Mouse (Mus musculus): ENCODE data around the gene Frmd5. TPM values are rescaled to one million over a fixed set of nuclear protein-coding genes. Genes with fewer than 3 reads are reported as not detected.

Gene Frmd5
- 47.8 and 54.0 TPM in 2 replicates for polyA plus RNA-seq (2012; rRNA removed)

DNA sequence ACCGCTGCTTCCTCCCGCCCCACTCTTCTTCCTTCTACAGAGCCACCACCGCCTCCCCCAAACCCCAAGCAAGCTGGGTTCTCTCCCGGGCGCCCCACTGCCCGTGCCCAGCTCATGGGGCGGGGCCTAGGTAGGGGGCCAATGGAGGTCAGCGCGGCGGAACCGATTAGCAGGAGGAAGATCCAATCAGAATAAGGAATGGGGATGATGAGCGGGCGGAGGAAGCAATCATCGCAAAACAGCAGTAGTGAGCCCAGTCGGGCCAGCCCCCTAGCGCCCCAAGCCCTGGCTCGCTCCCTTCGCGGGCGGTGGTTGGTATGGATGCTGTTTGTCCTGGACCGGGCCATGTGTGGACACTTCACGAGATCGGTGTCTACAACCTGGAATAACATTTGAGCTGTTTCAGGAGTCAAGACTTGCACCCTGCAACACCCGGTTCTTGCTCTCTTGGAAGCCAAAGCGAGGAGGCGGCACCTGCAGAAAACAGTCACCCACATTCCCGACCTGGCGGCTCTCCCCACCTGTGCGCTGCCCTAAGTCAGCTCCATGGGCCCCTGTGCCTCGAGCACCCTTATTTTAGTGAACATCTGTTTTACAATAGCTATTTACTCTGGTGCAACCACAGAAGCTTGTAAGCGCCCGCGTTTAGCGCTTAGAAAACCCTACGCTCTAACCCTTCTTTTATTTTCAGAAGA, at the start of gene Frmd5:
TSS of gene Frmd5 (minus strand) at position 129 of the 695 bp plus-strand sequence.
- peak within 1 kb of the TSS; percentile 90 for H3K27ac ChIP-seq (ENCODE audit: insufficient read depth, low read length)
- H3K4me3 ChIP-seq (ENCODE audit: insufficient read depth, low read length): peak within 1 kb of the TSS; percentile 63
- peak; percentile 56; the same call in 1 of the 2 replicates for TF ChIP-seq POLR2A (IDR thresholded peaks at IDR 0.05; ENCODE audit: extremely low read depth, insufficient read depth, low read length)
- TF ChIP-seq CTCF (IDR thresholded peaks at IDR 0.05; ENCODE audit: extremely low read depth, insufficient read depth, low read length): no peak
- no peaks in the 10 kb centered on the region for H3K4me1 ChIP-seq (ENCODE audit: control insufficient read depth, insufficient read depth, low read length)

DNA sequence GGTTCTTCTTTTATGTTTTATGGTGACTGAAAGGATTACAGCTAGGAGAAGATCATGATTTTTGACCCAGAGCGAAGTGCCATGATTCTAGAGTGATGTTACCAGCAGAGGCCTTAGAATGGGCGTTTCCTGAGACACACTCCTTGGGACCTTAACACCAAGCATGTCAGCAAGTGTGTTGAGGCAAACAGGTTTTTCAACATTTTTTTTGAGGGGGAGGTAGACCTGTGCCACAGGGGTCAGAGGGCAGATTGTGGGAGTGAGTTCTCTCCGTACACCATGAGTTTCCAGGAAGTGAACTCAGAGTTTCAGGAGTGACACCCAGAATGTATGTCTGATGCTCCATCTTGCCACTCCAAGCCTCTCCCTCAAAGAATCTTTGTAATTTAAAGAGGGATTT, 47.1 kb upstream of the Frmd5 start:
- H3K4me1 ChIP-seq (ENCODE audit: control insufficient read depth, insufficient read depth, low read length): peaks cover under 1% of the 10 kb centered on the region; the same call in 1 of the 2 replicates
- no peak overlapping the region for H3K4me3 ChIP-seq (ENCODE audit: insufficient read depth, low read length)
- H3K27ac ChIP-seq (ENCODE audit: insufficient read depth, low read length): no peak overlapping the region
- TF ChIP-seq CTCF (IDR thresholded peaks at IDR 0.05; ENCODE audit: extremely low read depth, insufficient read depth, low read length) (no peak), POLR2A (IDR thresholded peaks at IDR 0.05; ENCODE audit: extremely low read depth, insufficient read depth, low read length) (no peak)

GRCm38 (mm10) chr2:121852045-121852444, 45.2 kb upstream of the Frmd5 start:
- TF ChIP-seq CTCF (IDR thresholded peaks at IDR 0.05; ENCODE audit: extremely low read depth, insufficient read depth, low read length) (no peak), POLR2A (IDR thresholded peaks at IDR 0.05; ENCODE audit: extremely low read depth, insufficient read depth, low read length) (no peak)
- Histone ChIP-seq H3K4me1 (ENCODE audit: control insufficient read depth, insufficient read depth, low read length) (no peaks in the 10 kb centered on the region), H3K4me3 (ENCODE audit: insufficient read depth, low read length) (no peak overlapping the region), H3K27ac (ENCODE audit: insufficient read depth, low read length) (no peak overlapping the region)

GRCm38 (mm10) chr2:121846050-121846449, 39.2 kb upstream of the Frmd5 start:
- H3K4me3 ChIP-seq (ENCODE audit: insufficient read depth, low read length): no peak overlapping the region
- H3K27ac ChIP-seq (ENCODE audit: insufficient read depth, low read length): no peak overlapping the region
- no peaks in the 10 kb centered on the region for H3K4me1 ChIP-seq (ENCODE audit: control insufficient read depth, insufficient read depth, low read length)
- TF ChIP-seq POLR2A (IDR thresholded peaks at IDR 0.05; ENCODE audit: extremely low read depth, insufficient read depth, low read length) (no peak), CTCF (IDR thresholded peaks at IDR 0.05; ENCODE audit: extremely low read depth, insufficient read depth, low read length) (no peak)

- TF ChIP-seq CTCF (IDR thresholded peaks at IDR 0.05; ENCODE audit: extremely low read depth, insufficient read depth, low read length): no peak
- TF ChIP-seq POLR2A (IDR thresholded peaks at IDR 0.05; ENCODE audit: extremely low read depth, insufficient read depth, low read length): no peak
- Histone ChIP-seq H3K4me3 (ENCODE audit: insufficient read depth, low read length) (no peak overlapping the region), H3K27ac (ENCODE audit: insufficient read depth, low read length) (no peak overlapping the region), H3K4me1 (ENCODE audit: control insufficient read depth, insufficient read depth, low read length) (no peaks in the 10 kb centered on the region)
Measured at GRCm38 (mm10) chr2:121842249-121842648, 35.4 kb upstream of the Frmd5 start.

- H3K4me3 ChIP-seq (ENCODE audit: insufficient read depth, low read length): no peak overlapping the region
- no peak overlapping the region for H3K27ac ChIP-seq (ENCODE audit: insufficient read depth, low read length)
- H3K4me1 ChIP-seq (ENCODE audit: control insufficient read depth, insufficient read depth, low read length): no peaks in the 10 kb centered on the region
- TF ChIP-seq CTCF (IDR thresholded peaks at IDR 0.05; ENCODE audit: extremely low read depth, insufficient read depth, low read length) (no peak), POLR2A (IDR thresholded peaks at IDR 0.05; ENCODE audit: extremely low read depth, insufficient read depth, low read length) (no peak)
Measured at GRCm38 (mm10) chr2:121841453-121841852, 34.6 kb upstream of the Frmd5 start.

DNA sequence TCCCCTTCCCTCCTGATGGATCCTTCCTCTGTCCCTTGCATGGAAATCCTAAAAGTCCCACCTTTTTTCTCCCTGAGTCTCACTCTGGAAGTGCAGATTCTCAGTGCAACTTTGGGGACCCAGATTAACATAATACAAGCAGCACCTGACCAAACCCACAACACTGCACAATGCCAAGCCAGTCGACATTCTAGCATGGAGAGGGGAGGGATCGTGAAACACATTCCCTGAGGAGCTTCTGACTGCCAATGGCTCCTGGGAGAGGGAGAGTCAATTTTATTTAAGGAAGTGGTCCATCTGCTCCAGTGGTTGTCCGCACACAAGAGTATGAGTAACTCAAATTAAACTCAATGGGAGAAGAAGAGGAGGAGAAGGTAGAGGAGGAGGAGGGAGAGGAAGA, 28.0 kb upstream of the Frmd5 start:
- Histone ChIP-seq H3K27ac (ENCODE audit: insufficient read depth, low read length) (no peak overlapping the region), H3K4me1 (ENCODE audit: control insufficient read depth, insufficient read depth, low read length) (no peaks in the 10 kb centered on the region), H3K4me3 (ENCODE audit: insufficient read depth, low read length) (no peak overlapping the region)
- TF ChIP-seq CTCF (IDR thresholded peaks at IDR 0.05; ENCODE audit: extremely low read depth, insufficient read depth, low read length) (no peak), POLR2A (IDR thresholded peaks at IDR 0.05; ENCODE audit: extremely low read depth, insufficient read depth, low read length) (no peak)

- Histone ChIP-seq H3K4me3 (ENCODE audit: insufficient read depth, low read length) (no peak overlapping the region), H3K4me1 (ENCODE audit: control insufficient read depth, insufficient read depth, low read length) (peaks cover 3% of the 10 kb centered on the region; the same call in 1 of the 2 replicates), H3K27ac (ENCODE audit: insufficient read depth, low read length) (no peak overlapping the region)
- TF ChIP-seq POLR2A (IDR thresholded peaks at IDR 0.05; ENCODE audit: extremely low read depth, insufficient read depth, low read length) (no peak), CTCF (IDR thresholded peaks at IDR 0.05; ENCODE audit: extremely low read depth, insufficient read depth, low read length) (peak; percentile 92)
Measured at GRCm38 (mm10) chr2:121832484-121832894, 25.6 kb upstream of the Frmd5 start.

DNA sequence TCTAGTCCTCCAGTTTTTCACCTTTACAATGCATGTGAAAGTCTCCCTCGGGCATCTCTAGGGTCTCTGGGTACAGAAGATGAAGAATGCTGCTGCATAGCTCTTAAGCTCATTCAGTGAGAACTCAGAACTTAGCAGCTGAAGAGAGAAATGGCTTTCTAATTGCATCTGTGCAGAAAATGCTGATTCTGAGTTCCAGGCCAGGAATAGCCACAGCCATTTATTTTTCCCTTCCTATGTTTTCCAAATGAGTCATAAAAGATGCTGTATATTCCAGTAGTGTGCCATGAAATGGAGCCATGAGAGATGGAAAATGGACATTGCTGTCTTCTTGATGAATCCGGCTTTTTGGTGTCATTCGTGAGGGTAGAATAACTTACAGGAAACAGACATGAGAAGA, 21.5 kb upstream of the Frmd5 start:
- H3K4me1 ChIP-seq (ENCODE audit: control insufficient read depth, insufficient read depth, low read length): peaks cover 3% of the 10 kb centered on the region; the same call in 1 of the 2 replicates
- H3K4me3 ChIP-seq (ENCODE audit: insufficient read depth, low read length): no peak overlapping the region
- TF ChIP-seq POLR2A (IDR thresholded peaks at IDR 0.05; ENCODE audit: extremely low read depth, insufficient read depth, low read length) (no peak), CTCF (IDR thresholded peaks at IDR 0.05; ENCODE audit: extremely low read depth, insufficient read depth, low read length) (no peak)
- no peak overlapping the region; the same call in 1 of the 2 replicates for H3K27ac ChIP-seq (ENCODE audit: insufficient read depth, low read length)

- no peak for TF ChIP-seq CTCF (IDR thresholded peaks at IDR 0.05; ENCODE audit: extremely low read depth, insufficient read depth, low read length)
- no peak for TF ChIP-seq POLR2A (IDR thresholded peaks at IDR 0.05; ENCODE audit: extremely low read depth, insufficient read depth, low read length)
- H3K27ac ChIP-seq (ENCODE audit: insufficient read depth, low read length): no peak overlapping the region
- no peak overlapping the region for H3K4me3 ChIP-seq (ENCODE audit: insufficient read depth, low read length)
- H3K4me1 ChIP-seq (ENCODE audit: control insufficient read depth, insufficient read depth, low read length): peaks cover 3% of the 10 kb centered on the region; the same call in 1 of the 2 replicates
Measured at GRCm38 (mm10) chr2:121826189-121826588, 19.3 kb upstream of the Frmd5 start.
